Mouse (Mus musculus) kidney, adult 2 months (tissue): ENCODE measurements around the gene Sox6.

Experiments
- CTCF ChIP-seq: fragments of 200-500 bp; conservative IDR thresholded peaks from 2 replicates; pipeline ENCODE4 v1.5.1; 2011; ENCODE audit warnings: low read depth, mild to moderate bottlenecking, control low read depth, low read length, moderate library complexity, mixed read lengths; ENCODE audit not compliant: insufficient read depth, insufficient read length
- POLR2A ChIP-seq: fragments of 200-500 bp; IDR thresholded peaks from one replicate; pipeline ENCODE4 v1.6.1; 2011; ENCODE audit warnings: low read depth, low read length, control low read depth

GRCm38 (mm10) chr7:115829756-115830155 is 208.8 kb downstream of the Sox6 start:
- TF ChIP-seq POLR2A (no peak), CTCF (no peak)
